Mouse (Mus musculus): ENCODE results near the gene Rai1. TPM values are rescaled to one million over a fixed set of nuclear protein-coding genes. Genes with fewer than 3 reads are reported as not detected.

Rai1 gene
- polyA plus RNA-seq, 1 experiment from 2014 or later: 23.9 TPM

GRCm38 (mm10) chr11:60182116-60182670 lies 77.4 kb downstream of the Rai1 start:
- peaks cover 82% of the 10 kb centered on the region for H3K4me1 ChIP-seq
- H3K36me3 ChIP-seq: peaks cover 41% of the 10 kb centered on the region
- DNase-seq (ENCODE audit: low spot score): no peak
- no peaks in the 10 kb centered on the region for H3K9me3 ChIP-seq (replicated peaks)
- peaks cover 8% of the 10 kb centered on the region for H3K27me3 ChIP-seq (ENCODE audit: low read depth, poor library complexity, severe bottlenecking)
- WGBS: 91% methylated on average over 12 of the region's 12 CpGs
- 0 out of 2 replicates have a peak overlapping the region, but pooled peaks have one; percentile 46 for H3K27ac ChIP-seq (replicated peaks)
- no peak overlapping the region for H3K4me3 ChIP-seq

- Histone ChIP-seq H3K27me3 (ENCODE audit: low read depth, poor library complexity, severe bottlenecking) (peaks cover 7% of the 10 kb centered on the region), H3K9me3 (replicated peaks) (no peaks in the 10 kb centered on the region), H3K36me3 (peaks cover 47% of the 10 kb centered on the region), H3K4me1 (peaks cover 79% of the 10 kb centered on the region), H3K27ac (replicated peaks) (peak overlapping the region; percentile 75), H3K4me3 (no peak overlapping the region)
- DNase-seq (ENCODE audit: low spot score): no peak
- WGBS: 70% methylated on average over 2 of the region's 2 CpGs
These were observed 77.9 kb downstream of the Rai1 start for GRCm38 (mm10) chr11:60182741-60183140.

DNA sequence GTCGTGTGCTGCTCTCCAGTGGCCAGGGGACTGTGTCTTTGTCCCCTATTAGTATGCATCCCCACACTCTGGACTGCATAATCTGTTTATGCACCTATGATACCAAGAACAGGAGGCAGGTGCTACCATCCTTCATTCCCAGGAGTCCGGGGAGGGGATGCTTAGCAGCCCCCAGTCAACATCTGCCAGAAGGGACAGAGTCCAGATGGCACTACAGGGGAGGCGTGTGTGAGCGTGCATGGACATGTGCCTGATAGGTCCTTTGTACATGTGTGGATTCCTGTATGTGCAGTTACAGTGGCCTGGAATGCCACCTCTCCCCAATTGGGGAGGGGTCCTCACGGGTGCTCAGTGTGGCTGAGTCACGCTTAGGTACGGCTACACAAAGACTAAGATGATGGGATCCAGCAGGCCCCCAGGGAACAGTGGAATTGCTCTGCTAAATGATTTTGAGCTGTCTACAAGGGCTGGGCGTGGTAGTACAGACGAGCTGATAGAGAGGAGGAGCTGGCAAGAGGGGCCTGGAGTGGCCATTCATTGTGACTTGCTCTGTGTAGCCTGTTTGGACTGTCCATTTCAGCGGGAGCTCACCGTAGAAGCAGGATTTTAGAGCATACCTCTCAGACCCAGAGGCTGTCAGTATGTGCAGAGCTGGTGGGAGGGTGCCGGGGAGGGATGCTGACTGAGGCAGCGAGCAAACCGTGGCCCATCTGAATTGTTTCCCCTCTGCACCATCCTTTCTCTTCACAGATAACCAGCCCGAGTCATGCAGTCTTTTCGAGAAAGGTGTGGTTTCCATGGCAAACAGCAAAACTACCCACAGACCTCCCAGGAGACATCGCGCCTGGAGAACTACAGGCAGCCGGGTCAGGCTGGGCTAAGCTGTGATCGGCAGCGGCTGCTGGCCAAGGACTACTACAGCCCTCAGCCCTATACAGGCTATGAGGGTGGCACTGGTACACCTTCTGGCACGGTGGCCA lies 79.8 kb downstream of the Rai1 start:
- 55% methylated on average over 22 of the region's 22 CpGs for WGBS
- DNase-seq (ENCODE audit: low spot score): no peak
- no peaks in the 10 kb centered on the region for H3K27me3 ChIP-seq (ENCODE audit: low read depth, poor library complexity, severe bottlenecking)
- H3K9me3 ChIP-seq (replicated peaks): no peaks in the 10 kb centered on the region
- H3K27ac ChIP-seq (replicated peaks): peak overlapping the region; percentile 75; the same call in 1 of the 2 replicates
- H3K4me3 ChIP-seq: 0 out of 2 replicates have a peak overlapping the region, but pooled peaks have one; percentile 2
- peaks cover 71% of the 10 kb centered on the region for H3K4me1 ChIP-seq
- H3K36me3 ChIP-seq: peaks cover 60% of the 10 kb centered on the region

- H3K27ac ChIP-seq (replicated peaks): peak overlapping the region; percentile 75; the same call in 1 of the 2 replicates
- H3K27me3 ChIP-seq (ENCODE audit: low read depth, poor library complexity, severe bottlenecking): no peaks in the 10 kb centered on the region
- no peak overlapping the region for H3K4me3 ChIP-seq
- no peaks in the 10 kb centered on the region for H3K9me3 ChIP-seq (replicated peaks)
- 87% methylated on average over 20 of the region's 20 CpGs for WGBS
- peaks cover 62% of the 10 kb centered on the region for H3K36me3 ChIP-seq
- DNase-seq (ENCODE audit: low spot score): no peak
- H3K4me1 ChIP-seq: peaks cover 74% of the 10 kb centered on the region
These were observed 80.8 kb downstream of the Rai1 start for GRCm38 (mm10) chr11:60185396-60186231.

- WGBS: 91% methylated on average over 11 of the region's 11 CpGs
- Histone ChIP-seq H3K36me3 (peaks cover 77% of the 10 kb centered on the region), H3K27me3 (ENCODE audit: low read depth, poor library complexity, severe bottlenecking) (no peaks in the 10 kb centered on the region), H3K9me3 (replicated peaks) (no peaks in the 10 kb centered on the region), H3K4me3 (no peak overlapping the region), H3K4me1 (peaks cover 59% of the 10 kb centered on the region), H3K27ac (replicated peaks) (no peak overlapping the region)
- DNase-seq (ENCODE audit: low spot score): no peak
These were observed 82.3 kb downstream of the Rai1 start for GRCm38 (mm10) chr11:60187070-60187469.

- no peak for DNase-seq (ENCODE audit: low spot score)
- Histone ChIP-seq H3K9me3 (replicated peaks) (no peaks in the 10 kb centered on the region), H3K4me3 (no peak overlapping the region), H3K4me1 (peaks cover 46% of the 10 kb centered on the region), H3K27me3 (ENCODE audit: low read depth, poor library complexity, severe bottlenecking) (no peaks in the 10 kb centered on the region), H3K36me3 (peaks cover 90% of the 10 kb centered on the region), H3K27ac (replicated peaks) (no peak overlapping the region)
- WGBS: 93% methylated on average over 25 of the region's 25 CpGs
These were observed 83.6 kb downstream of the Rai1 start for GRCm38 (mm10) chr11:60188275-60188853.

GRCm38 (mm10) chr11:60189501-60190040 lies 84.8 kb downstream of the Rai1 start:
- Histone ChIP-seq H3K27ac (replicated peaks) (peak overlapping the region; percentile 33), H3K9me3 (replicated peaks) (peaks cover 6% of the 10 kb centered on the region), H3K36me3 (peaks cover 100% of the 10 kb centered on the region), H3K4me1 (peaks cover 34% of the 10 kb centered on the region), H3K27me3 (ENCODE audit: low read depth, poor library complexity, severe bottlenecking) (no peaks in the 10 kb centered on the region), H3K4me3 (no peak overlapping the region)
- WGBS: 92% methylated on average over 21 of the region's 21 CpGs
- DNase-seq (ENCODE audit: low spot score): no peak

DNA sequence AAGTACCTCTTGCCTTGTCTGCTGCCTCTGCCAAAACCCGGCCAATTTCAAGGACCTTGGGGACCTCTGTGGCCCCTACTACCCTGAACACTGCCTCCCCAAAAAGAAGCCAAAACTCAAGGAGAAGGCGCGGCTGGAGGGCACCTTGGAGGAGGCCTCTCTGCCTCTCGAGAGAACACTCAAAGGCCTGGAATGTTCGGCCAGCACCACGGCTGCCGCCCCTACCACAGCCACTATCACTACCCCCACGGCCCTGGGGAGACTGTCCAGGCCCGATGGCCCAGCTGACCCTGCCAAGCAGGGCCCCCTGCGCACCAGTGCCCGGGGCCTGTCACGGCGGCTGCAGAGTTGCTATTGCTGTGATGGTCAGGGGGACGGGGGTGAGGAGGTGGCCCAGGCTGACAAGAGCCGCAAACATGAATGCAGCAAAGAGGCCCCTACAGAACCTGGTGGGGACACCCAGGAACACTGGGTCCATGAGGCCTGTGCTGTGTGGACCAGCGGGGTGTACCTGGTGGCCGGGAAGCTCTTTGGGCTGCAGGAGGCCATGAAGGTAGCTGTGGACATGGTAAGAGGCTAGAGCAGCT lies 85.3 kb downstream of the Rai1 start:
- Histone ChIP-seq H3K9me3 (replicated peaks) (peaks cover 12% of the 10 kb centered on the region), H3K36me3 (peaks cover 100% of the 10 kb centered on the region), H3K4me1 (peaks cover 28% of the 10 kb centered on the region), H3K4me3 (no peak overlapping the region), H3K27me3 (ENCODE audit: low read depth, poor library complexity, severe bottlenecking) (no peaks in the 10 kb centered on the region), H3K27ac (replicated peaks) (peak overlapping the region; percentile 33)
- WGBS: 92% methylated on average over 17 of the region's 17 CpGs
- DNase-seq (ENCODE audit: low spot score): no peak

- H3K27me3 ChIP-seq (ENCODE audit: low read depth, poor library complexity, severe bottlenecking): no peaks in the 10 kb centered on the region
- H3K4me3 ChIP-seq: no peak overlapping the region
- peaks cover 99% of the 10 kb centered on the region for H3K36me3 ChIP-seq
- H3K27ac ChIP-seq (replicated peaks): no peak overlapping the region
- 87% methylated on average over 6 of the region's 6 CpGs for WGBS
- peaks cover 17% of the 10 kb centered on the region; the same call in 1 of the 2 replicates for H3K4me1 ChIP-seq
- DNase-seq (ENCODE audit: low spot score): no peak
- H3K9me3 ChIP-seq (replicated peaks): peaks cover 12% of the 10 kb centered on the region
These were observed 87.7 kb downstream of the Rai1 start for GRCm38 (mm10) chr11:60192534-60192933.

DNA sequence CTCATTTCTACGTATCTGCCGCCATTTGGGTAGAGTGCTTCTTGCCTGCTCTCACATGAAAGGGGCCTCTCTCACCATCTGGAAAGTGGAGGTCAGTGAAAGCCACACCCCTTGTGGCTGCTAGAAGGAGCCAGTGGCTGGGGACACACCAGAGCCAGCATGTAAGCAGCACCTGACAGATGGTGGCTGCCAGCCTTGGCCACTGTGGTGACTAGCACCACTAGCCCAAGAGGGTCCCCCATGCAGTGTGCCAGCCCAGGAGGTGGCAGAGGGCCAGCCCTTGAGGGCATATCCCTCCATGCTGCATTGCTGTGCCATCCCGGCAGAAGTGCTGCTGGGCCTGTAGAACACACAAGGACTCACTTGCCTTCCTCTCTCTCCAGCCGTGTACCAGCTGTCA lies 88.7 kb downstream of the Rai1 start:
- WGBS: 94% methylated on average over 4 of the region's 4 CpGs
- H3K36me3 ChIP-seq: peaks cover 99% of the 10 kb centered on the region

DNA sequence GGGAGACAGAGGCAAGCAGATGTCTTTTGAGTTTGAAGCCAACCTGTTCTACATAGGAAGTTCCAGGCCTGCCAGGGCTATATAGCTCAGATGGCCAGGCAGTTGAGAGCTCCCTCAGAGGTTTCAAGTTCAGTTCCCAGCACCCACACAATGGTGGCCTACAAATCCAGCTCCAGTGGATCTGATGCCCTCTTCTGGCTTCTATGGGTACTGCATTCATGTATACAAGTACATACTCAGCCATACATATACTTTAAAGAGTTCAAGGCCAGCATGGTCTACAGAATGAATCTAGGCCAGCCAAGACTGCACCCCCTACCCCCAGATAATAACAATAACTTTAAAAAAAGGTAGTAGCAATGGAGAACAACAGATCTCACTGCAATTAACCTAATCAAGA lies 90.3 kb downstream of the Rai1 start:
- DNase-seq (ENCODE audit: low spot score): no peak

More for the DNA sequence above, 88.7 kb downstream of the Rai1 start:
- no peak overlapping the region for H3K4me3 ChIP-seq
- H3K27me3 ChIP-seq (ENCODE audit: low read depth, poor library complexity, severe bottlenecking): no peaks in the 10 kb centered on the region
- no peak overlapping the region for H3K27ac ChIP-seq (replicated peaks)
- peaks cover 16% of the 10 kb centered on the region; the same call in 1 of the 2 replicates for H3K4me1 ChIP-seq
- no peak for DNase-seq (ENCODE audit: low spot score)
- H3K9me3 ChIP-seq (replicated peaks): peaks cover 12% of the 10 kb centered on the region

More for the DNA sequence above, 90.3 kb downstream of the Rai1 start:
- Histone ChIP-seq H3K36me3 (peaks cover 98% of the 10 kb centered on the region), H3K27ac (replicated peaks) (no peak overlapping the region), H3K27me3 (ENCODE audit: low read depth, poor library complexity, severe bottlenecking) (no peaks in the 10 kb centered on the region), H3K9me3 (replicated peaks) (peaks cover 12% of the 10 kb centered on the region), H3K4me3 (no peak overlapping the region), H3K4me1 (peaks cover 9% of the 10 kb centered on the region)
